Mouse (Mus musculus) yolk sac, embryonic 10.5 days (tissue): ENCODE measurements at regions not wholly inside any gene's neighbourhood (a gene's known extent, or its start where the extent isn't known, plus 50 kb on each side); places are given as distances from the start of the nearest gene placed in this dataset.

Experiments used
- DNase-seq: peaks from one replicate; pipeline ENCODE4 v3.0.0-alpha.2; 2017; ENCODE audit warnings: low spot score

GRCm38 (mm10) chr12:54517265-54517664 lies 139.1 kb downstream of the Sptssa start:
- no peak for DNase-seq

DNA sequence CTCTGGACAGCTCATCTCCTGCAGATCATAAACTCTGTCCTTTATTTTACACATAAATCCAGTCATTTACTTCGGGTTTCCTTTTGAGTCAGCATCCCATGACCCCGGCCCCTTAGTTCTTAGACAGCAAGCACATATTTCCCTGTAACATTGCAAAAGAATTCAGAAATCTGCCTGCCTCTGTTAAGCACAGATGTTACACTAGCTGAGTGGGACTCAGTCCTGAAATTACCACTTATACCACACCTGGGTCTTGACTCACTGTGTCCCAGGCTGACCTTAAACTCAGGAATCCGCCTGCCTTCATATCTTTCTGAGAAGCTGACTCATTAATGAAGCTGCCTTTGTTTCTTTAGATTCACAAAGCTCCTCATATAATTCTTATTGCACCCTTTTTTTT lies 139.9 kb downstream of the Sptssa start:
- DNase-seq, result peak; percentile 24

GRCm38 (mm10) chr12:54516039-54516438 lies 140.3 kb downstream of the Sptssa start:
- peak; percentile 56 for DNase-seq

DNA sequence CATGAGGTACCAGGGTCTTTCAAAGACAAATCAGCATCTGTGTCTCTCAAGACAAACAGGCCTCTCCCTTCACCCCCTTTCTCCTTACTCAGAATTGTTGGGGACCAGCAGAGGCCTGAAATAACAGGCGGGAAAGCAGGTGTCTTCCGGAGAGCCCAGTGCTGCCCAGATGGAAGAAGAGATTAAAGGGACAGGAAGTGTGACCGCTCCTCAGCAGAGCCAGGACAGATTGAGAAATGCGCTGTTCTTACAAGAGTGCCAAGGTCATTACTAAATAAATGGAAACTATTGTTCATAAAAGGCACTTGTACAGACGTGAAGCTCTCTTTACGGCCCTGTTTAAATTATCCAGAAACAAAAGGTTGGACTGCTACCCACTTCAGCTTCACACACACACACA lies 146.5 kb downstream of the Sptssa start:
- DNase-seq, result no peak

DNA sequence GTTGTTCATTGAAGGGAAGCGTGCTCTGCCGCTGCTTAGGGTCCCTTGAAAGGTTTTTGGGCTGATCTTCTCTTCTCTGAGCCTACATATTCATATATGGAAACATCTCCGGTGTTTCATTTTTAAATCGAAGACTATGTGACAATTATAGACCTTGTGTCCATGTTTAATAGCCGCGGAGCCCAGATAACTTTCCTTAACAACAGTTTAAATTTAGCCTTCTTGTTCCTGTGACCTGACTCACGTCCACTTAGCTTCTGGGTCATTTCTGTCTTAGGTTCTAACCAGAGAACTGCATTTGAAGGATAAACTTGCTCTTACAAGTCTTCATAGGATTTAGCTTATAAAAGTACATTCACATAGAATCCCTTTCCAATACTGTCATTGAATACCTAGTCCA lies 153.6 kb downstream of the Sptssa start:
- DNase-seq, result no peak

- DNase-seq, result no peak
Measured at GRCm38 (mm10) chr12:54499963-54500362, 156.4 kb downstream of the Sptssa start.

- DNase-seq, result no peak
Measured at GRCm38 (mm10) chr12:54495701-54496374, 160.5 kb downstream of the Sptssa start.

- DNase-seq, result peak; percentile 28
Measured at GRCm38 (mm10) chr12:54494756-54495375, 161.5 kb downstream of the Sptssa start.

- no peak for DNase-seq
Measured at GRCm38 (mm10) chr12:54492737-54493136, 163.6 kb downstream of the Sptssa start.

DNA sequence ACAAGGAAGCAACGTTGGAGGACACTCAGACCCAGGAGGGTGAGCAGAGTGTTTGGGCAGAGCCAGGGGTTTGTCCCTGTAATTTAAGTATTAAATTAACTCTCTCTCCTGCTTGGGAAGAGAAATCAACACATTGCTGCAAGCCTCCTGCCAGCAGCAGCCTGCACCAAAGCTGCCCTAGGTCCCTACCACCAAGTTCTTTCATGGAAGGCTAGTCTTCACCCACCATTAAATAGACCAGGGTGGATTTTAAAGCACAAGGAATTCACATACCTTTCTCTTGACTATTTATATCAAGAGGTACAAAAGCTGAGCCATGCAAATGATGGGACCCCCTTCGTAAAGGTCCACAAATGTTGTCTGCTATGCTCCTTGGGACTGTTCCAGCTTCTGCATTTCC lies 165.9 kb downstream of the Sptssa start:
- DNase-seq, result no peak

DNA sequence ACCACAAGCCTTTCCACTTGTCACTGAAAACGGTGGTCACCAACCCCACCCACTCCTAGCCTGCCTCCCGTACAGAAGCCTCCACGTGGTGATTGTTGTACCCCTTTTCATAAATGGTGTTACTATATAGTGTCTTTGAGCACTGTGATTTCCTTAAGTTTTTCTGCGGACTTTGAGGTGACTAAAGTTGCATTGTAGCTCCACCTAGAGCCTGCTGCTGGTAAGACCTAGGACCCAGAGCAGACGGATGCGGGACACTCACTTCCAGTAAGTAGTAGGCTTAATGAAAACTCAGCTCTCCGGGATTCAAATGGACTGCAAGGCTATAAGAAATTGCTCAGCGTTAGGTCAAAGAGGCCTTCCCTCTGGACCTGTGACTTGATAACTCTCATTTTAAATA lies 166.7 kb downstream of the Sptssa start:
- DNase-seq, result peak; percentile 55

DNA sequence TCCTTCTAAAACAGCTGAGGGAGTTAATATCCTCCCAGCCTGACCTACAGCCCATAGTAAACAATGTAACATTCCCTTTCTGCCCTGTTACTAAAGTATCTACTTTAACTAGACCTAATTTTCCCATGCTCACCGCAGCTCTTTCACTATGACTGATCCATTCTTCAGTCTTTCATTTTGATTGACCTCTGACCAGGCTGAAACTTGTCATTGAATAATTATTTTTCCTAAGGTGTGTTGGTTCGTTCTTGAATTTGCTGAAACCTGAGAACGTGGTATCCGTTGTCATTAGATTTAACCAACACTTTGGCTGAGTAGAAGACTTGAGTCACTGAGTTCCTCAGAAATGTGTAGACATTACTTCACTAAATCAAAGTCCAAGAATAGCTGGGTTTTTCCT lies 168.7 kb downstream of the Sptssa start:
- DNase-seq, result no peak

DNA sequence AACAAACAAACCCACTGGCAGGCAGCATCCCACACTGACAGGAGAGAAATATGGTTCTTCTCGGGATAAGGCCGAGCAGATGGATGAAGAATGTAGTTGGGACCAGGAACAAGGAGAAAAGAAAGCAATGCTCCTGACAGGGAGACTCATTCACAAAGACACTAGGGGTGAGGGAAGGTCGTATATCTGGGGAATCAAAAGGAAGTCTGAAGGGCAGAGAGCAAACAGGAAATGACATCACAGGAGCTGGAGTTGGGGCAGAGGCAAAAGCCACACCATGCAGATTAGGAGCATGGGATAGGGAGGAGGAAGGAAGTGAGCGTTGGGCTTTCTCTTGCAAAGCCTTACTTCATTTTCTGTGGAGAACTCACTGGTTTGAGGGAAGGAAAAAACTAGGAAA lies 174.4 kb downstream of the Sptssa start:
- no peak for DNase-seq

GRCm38 (mm10) chr12:54479841-54480240 lies 176.5 kb downstream of the Sptssa start:
- no peak for DNase-seq

GRCm38 (mm10) chr12:54472881-54473280 lies 183.5 kb downstream of the Sptssa start:
- no peak for DNase-seq

- no peak for DNase-seq
Measured at GRCm38 (mm10) chr12:54472407-54472806, 184.0 kb downstream of the Sptssa start.

GRCm38 (mm10) chr12:54467635-54468034 lies 188.7 kb downstream of the Sptssa start:
- no peak for DNase-seq

DNA sequence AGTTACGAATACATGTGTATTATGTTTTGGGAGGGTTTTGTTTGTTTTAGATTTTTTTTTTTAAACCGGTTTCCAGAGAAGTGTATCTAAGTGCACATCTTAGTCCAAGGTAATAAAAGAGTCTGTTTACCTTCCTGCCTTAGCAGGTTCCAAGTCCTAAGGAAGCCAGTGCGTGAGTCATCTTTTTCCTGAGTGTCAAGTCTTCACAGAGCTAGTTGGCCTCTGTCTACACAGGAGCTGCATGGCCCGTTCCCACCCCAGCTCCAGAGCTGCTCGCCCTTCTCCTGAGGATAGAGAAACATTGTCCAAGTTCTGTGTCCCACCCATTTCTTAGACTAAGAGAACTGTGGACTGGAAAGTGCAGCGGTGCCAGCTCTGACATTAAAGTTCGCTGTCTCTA lies 192.6 kb downstream of the Sptssa start:
- peak; percentile 50 for DNase-seq

DNA sequence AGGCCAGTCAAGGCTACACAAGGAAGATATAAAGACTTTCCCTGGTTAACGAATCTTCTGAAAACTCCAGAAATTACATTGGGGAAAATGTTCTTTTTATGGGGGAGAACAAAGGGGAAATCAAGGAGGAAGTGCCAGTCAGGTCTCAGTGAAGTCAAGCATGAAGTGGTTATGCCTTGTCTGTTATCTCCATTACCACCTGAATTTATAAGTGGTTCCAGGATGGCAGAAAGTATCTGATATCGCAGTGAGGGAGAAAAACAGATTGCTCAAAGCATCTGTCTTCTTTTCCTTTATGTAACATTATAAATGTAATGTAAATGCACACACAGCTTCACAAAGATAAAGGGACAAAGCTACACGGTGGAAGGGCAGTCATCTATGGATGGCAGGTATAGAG lies 195.0 kb downstream of the Sptssa start:
- DNase-seq, result no peak

- DNase-seq, result no peak
Measured at GRCm38 (mm10) chr12:54460135-54460523, 196.2 kb downstream of the Sptssa start.

DNA sequence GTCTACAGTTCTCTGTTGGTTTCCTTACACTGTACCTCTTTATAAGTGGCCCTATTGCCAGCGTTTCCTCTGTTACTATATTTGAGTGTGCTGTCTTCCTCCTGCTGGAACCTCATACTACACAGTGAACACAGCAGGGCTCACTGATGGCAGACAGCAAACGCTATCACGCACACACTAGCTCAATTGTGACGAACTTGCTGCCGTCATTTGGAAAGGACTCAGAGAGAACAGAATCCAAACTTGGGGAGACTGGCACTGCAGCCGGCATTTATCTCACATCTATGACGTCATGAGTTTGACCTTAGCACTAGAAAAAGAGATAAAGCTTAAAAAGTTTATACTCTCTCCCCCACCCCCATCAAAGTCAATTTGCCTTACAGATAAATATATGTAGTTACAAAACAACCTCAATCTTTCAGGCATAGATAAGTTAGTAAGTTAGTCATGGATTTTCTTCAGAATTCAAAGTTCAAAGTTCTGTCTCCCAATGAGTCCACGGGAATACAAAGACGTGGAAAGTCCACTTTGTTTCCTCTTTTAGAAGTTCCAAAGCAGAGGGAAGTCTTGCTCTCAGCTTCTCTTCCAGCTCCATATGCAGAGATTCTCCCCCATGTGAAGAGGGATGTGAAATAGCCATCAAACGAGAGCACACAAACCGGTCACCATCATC lies 196.8 kb downstream of the Sptssa start:
- DNase-seq, result no peak

DNA sequence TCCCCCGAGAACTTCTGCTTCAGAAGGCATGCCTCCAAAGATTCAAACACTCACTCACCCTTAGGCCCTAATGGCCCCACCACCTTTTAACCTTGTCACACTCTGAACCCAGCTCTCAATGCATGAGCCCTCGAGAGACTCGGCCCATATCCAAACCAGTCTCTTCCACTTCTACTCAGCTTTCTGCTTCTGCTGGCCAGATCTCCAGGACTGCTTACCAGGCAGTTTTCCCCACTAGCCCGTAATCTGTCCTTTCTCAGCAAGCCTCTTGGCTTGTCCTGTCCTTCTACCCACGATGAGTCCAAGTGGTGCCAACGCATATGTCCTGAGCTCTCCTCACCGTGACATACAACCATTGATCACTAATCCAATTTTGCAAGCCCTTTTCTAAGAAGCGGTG lies 199.6 kb downstream of the Sptssa start:
- DNase-seq, result no peak

GRCm38 (mm10) chr12:54454606-54455005 lies 201.8 kb downstream of the Sptssa start:
- DNase-seq, result no peak

- no peak for DNase-seq
Measured at GRCm38 (mm10) chr12:54453343-54453742, 203.0 kb downstream of the Sptssa start.
